Mouse (Mus musculus): ENCODE measurements at regions not wholly inside any gene's neighbourhood (a gene's known extent, or its start where the extent isn't known, plus 50 kb on each side); places are given as distances from the start of the nearest gene placed in this dataset.

DNA sequence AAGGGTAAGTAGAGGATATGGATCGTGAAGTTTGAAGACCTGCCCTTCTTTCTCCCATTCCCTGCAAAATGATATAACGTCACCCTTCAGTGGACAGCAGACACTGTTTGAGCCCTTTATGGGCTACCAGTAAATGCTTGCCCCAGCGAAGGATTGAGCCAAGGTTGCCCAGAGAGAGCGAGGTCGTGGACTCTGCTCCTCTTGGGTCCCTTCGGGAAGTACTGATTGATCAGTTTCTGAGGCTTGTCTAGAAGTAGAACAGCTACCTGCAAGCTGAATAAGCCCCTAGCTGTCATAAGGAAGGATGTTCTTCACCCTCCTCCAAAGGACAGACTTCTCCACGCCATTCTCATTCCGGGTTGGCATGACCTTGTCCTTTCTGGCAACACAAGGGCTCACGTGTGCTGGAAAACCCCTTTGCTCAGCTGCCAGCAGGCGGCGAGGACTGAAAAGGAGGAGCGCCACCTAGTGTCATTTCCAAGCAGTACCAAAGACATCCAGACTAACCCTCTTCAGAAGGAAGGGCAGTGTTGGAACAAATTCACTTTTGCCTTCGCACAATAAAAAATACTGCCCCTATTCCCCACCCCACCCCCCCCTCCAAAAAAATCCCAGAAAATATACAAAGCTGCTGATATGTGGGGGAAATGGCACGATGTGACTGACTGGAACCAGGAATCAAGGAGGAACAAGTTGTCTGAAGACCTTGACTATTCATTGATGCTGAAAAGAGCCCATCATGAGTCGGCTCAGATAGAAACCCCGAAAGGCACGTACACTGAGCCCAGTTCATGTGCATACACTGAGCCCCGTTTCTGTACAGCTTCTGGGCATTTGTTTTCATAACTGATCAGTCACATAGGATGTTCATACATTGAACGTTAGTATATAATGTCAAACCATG is 274.8 kb upstream of the Pfn2 start:
- DNase-seq (ENCODE audit: low spot score) = peak; percentile 85
- Histone ChIP-seq H3K36me3 (no peaks in the 10 kb centered on the region), H3K27ac (no peak overlapping the region), H3K9me3 (replicated peaks) (no peaks in the 10 kb centered on the region), H3K4me3 (no peak overlapping the region), H3K4me1 (no peaks in the 10 kb centered on the region), H3K27me3 (ENCODE audit: low read depth, poor library complexity, severe bottlenecking) (peaks cover 20% of the 10 kb centered on the region)
- 49% methylated on average over 19 of the region's 19 CpGs for WGBS

DNA sequence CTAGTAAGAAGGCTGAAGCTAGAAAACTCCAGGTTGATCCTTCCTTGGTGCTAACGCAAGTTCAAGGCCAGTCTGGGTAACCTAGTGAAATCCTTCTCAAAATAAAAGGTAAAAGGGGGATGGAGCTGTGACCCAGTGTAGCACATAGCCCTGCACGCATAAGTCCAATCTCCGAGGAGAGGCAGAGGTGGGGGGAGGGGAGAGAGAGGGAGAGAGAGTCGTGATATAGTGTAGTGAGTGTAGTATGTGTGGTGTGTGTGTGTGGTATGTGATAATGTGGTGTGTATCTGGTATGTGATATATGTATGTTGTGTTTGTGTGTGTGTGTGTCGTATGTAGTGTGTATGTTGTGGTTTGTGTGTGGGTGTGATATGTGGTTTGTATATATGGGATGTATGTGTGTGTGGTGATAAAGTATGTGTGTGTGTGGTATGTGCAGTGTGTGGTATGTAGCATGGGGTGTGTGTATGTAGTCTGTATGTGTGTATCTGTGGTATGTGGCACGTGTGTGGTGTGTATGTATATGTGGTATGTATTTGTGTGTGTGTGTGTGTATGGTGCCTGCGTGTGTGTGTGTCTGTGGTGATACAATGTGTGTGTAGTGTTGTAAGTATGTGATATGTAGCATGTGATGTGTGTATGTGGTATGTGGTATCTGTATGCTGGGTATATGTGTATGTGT is 275.7 kb upstream of the Pfn2 start:
- 81% methylated on average over 7 of the region's 7 CpGs for WGBS
- no peak for DNase-seq (ENCODE audit: low spot score)
- Histone ChIP-seq H3K9me3 (replicated peaks) (no peaks in the 10 kb centered on the region), H3K27me3 (ENCODE audit: low read depth, poor library complexity, severe bottlenecking) (peaks cover 28% of the 10 kb centered on the region), H3K27ac (no peak overlapping the region), H3K4me3 (no peak overlapping the region), H3K4me1 (no peaks in the 10 kb centered on the region; the same call in 1 of the 2 replicates), H3K36me3 (no peaks in the 10 kb centered on the region)

DNA sequence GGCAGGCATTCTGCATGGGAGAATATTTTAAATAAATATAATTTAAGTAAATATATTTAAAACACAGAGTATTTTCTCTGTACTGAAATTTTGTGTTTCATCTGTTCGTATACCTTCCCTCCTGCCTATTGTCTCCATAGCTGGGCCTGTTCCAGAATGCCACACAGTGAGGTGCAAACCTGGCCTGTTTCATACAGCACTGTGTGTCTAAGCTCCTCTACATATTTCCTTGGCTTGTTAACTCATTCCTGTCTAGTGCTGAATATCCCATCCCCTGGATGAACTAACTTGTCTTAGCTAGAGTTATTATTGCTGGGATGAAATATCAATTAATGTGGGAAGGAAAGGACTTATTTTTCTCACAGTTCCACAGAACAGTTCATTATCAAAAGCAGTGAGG is 277.0 kb upstream of the Pfn2 start:
- Histone ChIP-seq H3K27me3 (ENCODE audit: low read depth, poor library complexity, severe bottlenecking) (peaks cover 30% of the 10 kb centered on the region), H3K36me3 (no peaks in the 10 kb centered on the region), H3K4me1 (peaks cover 13% of the 10 kb centered on the region), H3K4me3 (no peak overlapping the region), H3K27ac (no peak overlapping the region), H3K9me3 (replicated peaks) (no peaks in the 10 kb centered on the region)
- WGBS = 89% methylated on average over 1 of the region's 1 CpGs
- no peak for DNase-seq (ENCODE audit: low spot score)

DNA sequence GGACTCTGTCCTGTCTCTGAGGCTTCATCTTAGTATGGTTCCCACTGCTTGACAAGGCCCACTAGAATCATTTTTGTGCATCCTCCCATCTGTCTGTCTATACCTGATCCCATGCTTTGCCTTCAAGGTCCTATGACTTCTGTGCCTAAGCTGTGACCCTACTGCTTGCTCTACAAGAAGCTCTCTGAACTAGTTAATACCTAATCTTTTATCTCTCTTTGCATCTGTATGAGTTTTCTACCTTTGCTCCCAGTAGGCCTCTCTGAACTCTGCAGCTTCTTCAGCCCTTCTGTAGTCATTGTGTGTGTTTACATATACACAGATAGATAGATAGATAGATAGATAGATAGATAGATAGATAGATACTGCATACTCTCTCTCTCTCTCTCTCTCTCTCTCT is 279.1 kb upstream of the Pfn2 start:
- DNase-seq (ENCODE audit: low spot score) = no peak
- H3K4me1 ChIP-seq = peaks cover 18% of the 10 kb centered on the region
- H3K27me3 ChIP-seq (ENCODE audit: low read depth, poor library complexity, severe bottlenecking) = peaks cover 30% of the 10 kb centered on the region
- H3K9me3 ChIP-seq (replicated peaks) = no peaks in the 10 kb centered on the region
- no peaks in the 10 kb centered on the region for H3K36me3 ChIP-seq
- H3K4me3 ChIP-seq = no peak overlapping the region
- H3K27ac ChIP-seq = no peak overlapping the region

DNA sequence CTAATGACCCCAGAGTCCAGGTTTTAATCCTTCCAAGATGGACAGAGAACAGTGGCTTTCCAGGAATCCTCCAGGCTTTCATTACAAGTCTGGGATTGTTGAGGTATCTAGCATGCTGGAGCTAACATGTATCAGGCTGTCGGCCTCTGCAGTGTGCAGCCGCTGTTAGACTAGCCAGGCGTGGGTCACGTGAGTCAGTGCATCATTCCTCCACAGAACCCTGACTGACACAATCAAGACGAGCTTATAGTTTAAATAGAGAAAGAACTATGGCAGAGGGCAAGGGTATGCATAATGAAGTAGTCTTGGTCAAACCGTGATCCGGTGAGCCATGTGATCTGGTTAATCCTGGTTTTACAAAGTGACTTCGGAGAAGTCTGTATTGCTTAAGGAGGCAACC is 280.2 kb upstream of the Pfn2 start:
- Histone ChIP-seq H3K27ac (no peak overlapping the region), H3K4me1 (peaks cover 18% of the 10 kb centered on the region), H3K4me3 (no peak overlapping the region), H3K27me3 (ENCODE audit: low read depth, poor library complexity, severe bottlenecking) (peaks cover 40% of the 10 kb centered on the region), H3K9me3 (replicated peaks) (no peaks in the 10 kb centered on the region), H3K36me3 (no peaks in the 10 kb centered on the region)
- WGBS = 93% methylated on average over 8 of the region's 8 CpGs
- DNase-seq (ENCODE audit: low spot score) = no peak

DNA sequence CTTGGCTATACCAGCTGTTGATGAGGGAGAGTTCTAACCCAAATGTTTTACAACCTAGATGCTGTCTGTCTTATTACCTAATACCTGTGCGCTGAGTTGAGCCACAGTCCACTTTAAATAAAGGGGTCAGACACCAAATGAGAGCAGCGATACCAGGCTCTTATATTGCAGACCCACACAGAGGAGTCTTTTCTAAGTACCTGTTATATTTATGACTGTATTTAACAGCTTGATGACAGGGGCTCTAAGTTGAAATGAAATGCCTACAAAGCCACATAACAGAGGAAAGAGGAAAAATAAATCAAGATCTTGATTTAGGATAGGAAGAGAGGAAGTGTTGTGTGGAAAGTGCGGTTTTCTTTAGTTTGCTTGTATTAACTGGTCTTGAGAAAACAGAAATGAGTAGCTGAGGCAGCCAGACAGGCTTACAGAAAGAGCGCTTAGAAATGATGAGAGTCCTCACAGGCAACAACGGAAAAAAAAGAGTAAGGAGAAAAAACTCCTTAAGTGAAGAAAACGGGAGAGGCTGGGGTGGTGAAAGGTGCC is 281.6 kb upstream of the Pfn2 start:
- Histone ChIP-seq H3K27me3 (ENCODE audit: low read depth, poor library complexity, severe bottlenecking) (peaks cover 54% of the 10 kb centered on the region), H3K4me3 (no peak overlapping the region), H3K36me3 (no peaks in the 10 kb centered on the region), H3K4me1 (peaks cover 18% of the 10 kb centered on the region), H3K9me3 (replicated peaks) (no peaks in the 10 kb centered on the region), H3K27ac (no peak overlapping the region)
- no peak for DNase-seq (ENCODE audit: low spot score)
- WGBS = 36% methylated on average over 6 of the region's 6 CpGs

DNA sequence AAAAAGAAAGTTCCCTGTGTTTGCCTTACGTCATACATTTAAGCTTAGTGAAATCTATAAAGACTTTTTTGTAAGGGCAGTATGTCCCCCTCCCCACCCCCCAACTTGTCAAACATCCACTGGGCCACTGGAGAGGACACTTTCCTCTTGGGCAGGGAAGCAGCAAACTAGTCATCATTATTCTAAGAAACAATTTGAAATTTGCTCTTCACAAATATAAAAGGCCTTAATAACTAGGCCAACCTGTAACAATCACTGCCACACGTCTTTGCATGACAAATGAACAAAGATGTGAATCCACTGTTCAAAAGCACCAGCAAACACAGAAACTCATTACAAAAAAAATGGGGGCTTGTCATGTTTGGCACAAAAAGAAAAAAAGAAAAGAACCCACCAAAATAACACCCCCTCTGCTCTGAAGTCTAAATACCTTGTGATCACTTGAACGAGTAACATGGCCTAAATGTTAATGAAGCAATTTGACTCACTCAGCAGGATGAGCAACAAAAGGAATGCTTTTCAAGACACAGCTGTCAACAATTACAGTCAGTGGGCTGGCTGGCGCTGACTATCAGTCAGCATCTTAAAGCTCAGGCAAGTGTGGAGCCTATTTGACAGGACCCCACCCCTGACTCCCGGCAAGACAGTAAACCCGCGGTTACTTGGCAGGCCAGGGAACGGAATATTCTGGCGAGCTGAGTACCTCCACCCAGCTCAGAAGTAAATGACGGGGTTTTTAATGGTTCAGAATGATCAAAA is 278.7 kb upstream of the Tsc22d2 start:
- H3K27me3 ChIP-seq (ENCODE audit: low read depth, poor library complexity, severe bottlenecking) = peaks cover 32% of the 10 kb centered on the region; the same call in 1 of the 2 replicates
- WGBS = 20% methylated on average over 10 of the region's 10 CpGs
- no peaks in the 10 kb centered on the region for H3K9me3 ChIP-seq (replicated peaks)
- no peaks in the 10 kb centered on the region for H3K36me3 ChIP-seq
- no peak overlapping the region for H3K27ac ChIP-seq
- no peaks in the 10 kb centered on the region for H3K4me1 ChIP-seq
- H3K4me3 ChIP-seq = no peak overlapping the region
- DNase-seq (ENCODE audit: low spot score) = no peak

DNA sequence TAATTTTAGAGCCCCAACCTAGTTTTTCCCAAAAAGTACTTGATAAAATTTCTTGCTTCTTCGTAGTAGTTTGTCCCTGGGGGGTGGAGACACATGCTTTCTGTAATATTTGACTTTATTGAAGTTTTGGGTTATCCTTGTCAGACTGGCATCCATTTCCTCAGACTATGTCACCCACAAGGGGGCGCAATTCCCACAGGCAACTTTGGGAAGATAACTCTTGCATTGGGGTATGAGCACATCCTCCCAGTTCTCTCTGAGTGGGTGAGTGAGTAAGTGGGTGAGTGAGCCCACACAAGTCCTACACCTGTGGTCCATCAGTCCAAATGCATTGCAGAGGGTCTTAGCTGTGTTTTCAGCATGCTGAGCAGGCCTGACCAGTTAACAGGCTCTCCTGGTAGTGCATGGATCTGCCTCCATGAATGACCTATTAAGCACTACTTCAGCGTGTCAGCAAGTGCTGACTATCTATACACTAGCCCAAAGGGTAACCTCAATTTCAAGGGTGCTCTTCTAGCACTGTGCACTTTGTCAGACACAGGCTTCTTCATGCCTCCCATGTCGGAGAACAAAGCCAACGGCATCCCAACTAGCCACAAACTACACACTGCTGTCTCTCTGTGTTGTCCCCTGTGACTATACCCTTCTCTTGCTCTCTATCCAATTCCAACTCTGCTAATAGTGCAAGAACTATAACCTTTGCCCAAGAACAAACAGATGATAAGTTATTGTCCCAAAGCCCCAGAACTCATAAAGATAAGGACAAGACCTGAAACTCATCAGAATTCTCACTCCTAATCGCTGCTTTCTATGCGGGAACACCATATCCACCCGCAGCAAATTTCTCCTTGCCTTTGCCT is 275.6 kb upstream of the Tsc22d2 start:
- peaks cover 12% of the 10 kb centered on the region; the same call in 1 of the 2 replicates for H3K27me3 ChIP-seq (ENCODE audit: low read depth, poor library complexity, severe bottlenecking)

DNA sequence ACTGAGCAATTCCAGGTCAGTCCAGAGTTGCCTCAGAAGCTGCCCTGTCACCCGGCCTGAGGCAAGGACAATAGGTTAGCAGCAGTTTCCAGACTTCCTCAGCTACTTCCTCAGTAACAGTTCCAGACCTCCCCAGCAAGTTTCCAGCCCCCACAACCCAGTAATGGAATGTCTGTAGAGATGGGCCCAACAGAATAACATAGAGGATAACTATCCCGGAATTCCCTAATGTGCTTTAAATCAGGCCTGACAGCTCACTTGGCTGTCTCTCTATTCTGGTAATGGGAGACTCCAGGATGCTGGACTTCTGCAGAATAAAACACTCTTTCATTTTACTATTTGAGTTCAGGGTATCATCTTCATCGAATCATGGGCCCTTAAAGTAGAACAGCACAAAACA is 268.4 kb upstream of the Tsc22d2 start:
- 63% methylated on average over 3 of the region's 3 CpGs for WGBS
- no peak overlapping the region for H3K27ac ChIP-seq
- no peaks in the 10 kb centered on the region for H3K9me3 ChIP-seq (replicated peaks)
- no peaks in the 10 kb centered on the region for H3K36me3 ChIP-seq
- peak; percentile 22 for DNase-seq (ENCODE audit: low spot score)
- no peaks in the 10 kb centered on the region for H3K27me3 ChIP-seq (ENCODE audit: low read depth, poor library complexity, severe bottlenecking)
- H3K4me1 ChIP-seq = no peaks in the 10 kb centered on the region
- H3K4me3 ChIP-seq = no peak overlapping the region

More for the DNA sequence above, 275.6 kb upstream of the Tsc22d2 start:
- DNase-seq (ENCODE audit: low spot score) = peak; percentile 64
- Histone ChIP-seq H3K4me1 (no peaks in the 10 kb centered on the region), H3K27ac (no peak overlapping the region), H3K9me3 (replicated peaks) (no peaks in the 10 kb centered on the region), H3K4me3 (no peak overlapping the region), H3K36me3 (no peaks in the 10 kb centered on the region)
- 79% methylated on average over 8 of the region's 8 CpGs for WGBS

DNA sequence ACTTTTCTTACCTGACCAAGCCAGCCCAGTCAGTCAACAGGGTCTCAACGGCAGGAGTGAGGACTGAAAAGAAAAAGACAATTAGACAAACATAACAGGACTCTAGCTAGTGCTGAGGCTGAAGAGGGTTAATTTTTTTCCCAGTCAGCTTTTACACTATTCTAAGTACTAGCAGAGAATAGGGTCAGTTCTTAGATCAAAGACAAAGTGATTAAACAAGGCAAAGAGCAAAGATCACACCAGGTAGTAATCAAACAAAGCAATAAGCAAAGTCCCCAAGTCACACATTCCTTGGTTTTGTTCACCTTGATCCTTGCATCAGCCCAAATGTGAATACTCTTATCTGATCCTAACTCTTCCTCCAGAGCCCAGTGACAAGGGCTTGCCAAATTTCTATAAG is 267.8 kb upstream of the Tsc22d2 start:
- Histone ChIP-seq H3K9me3 (replicated peaks) (no peaks in the 10 kb centered on the region), H3K4me3 (no peak overlapping the region), H3K36me3 (no peaks in the 10 kb centered on the region), H3K27me3 (ENCODE audit: low read depth, poor library complexity, severe bottlenecking) (no peaks in the 10 kb centered on the region), H3K4me1 (0 out of 2 replicates have a peak, but pooled peaks cover 1% of the 10 kb centered on the region), H3K27ac (no peak overlapping the region)
- DNase-seq (ENCODE audit: low spot score) = no peak
- WGBS = 50% methylated on average over 1 of the region's 1 CpGs

DNA sequence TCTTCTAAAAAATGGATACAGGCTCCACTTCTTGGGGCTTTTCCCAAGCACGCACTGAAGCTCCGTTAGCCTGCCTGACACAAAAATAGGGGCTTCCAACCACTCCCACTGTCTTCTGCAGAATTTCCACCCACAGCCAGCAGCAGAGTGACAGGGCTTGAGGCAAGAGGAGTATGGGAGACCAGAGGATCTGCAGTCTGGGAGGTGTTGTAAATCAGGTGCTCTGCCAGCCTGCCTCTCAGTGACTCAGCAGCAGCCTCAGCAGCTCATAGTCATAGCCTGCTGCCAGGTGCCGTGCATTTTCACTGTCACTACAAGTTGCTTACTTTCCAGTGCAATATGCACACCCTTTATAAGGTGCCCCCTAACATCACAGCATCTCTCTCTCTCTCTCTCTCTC is 261.4 kb upstream of the Tsc22d2 start:
- 57% methylated on average over 3 of the region's 3 CpGs for WGBS
- Histone ChIP-seq H3K27ac (no peak overlapping the region), H3K4me1 (peaks cover 3% of the 10 kb centered on the region; the same call in 1 of the 2 replicates), H3K36me3 (no peaks in the 10 kb centered on the region), H3K4me3 (no peak overlapping the region), H3K27me3 (ENCODE audit: low read depth, poor library complexity, severe bottlenecking) (no peaks in the 10 kb centered on the region), H3K9me3 (replicated peaks) (no peaks in the 10 kb centered on the region)
- no peak for DNase-seq (ENCODE audit: low spot score)
